Mouse (Mus musculus) megakaryocyte, embryonic 14.5 days (primary cell): ENCODE measurements around the gene Scube1.

Experiments used
- FLI1 ChIP-seq: IDR thresholded peaks from 2 replicates; pipeline ENCODE4 v1.6.1; 2012; ENCODE audit warnings: low read length, inconsistent platforms, mixed read lengths
- GATA1 ChIP-seq: IDR thresholded peaks from 3 replicates; pipeline ENCODE4 v1.6.1; 2012; ENCODE audit warnings: mixed read lengths, low read length, inconsistent platforms, borderline replicate concordance

- no peak for TF ChIP-seq GATA1
- TF ChIP-seq FLI1 = no peak
Measured at GRCm38 (mm10) chr15:83572132-83572531, 152.7 kb downstream of the Scube1 start.
